Mouse (Mus musculus) kidney, adult 2 months (tissue): ENCODE results near the gene Tmem53.

ENCODE experiments used
- CTCF ChIP-seq: fragments of 200-500 bp; conservative IDR thresholded peaks from 2 replicates; pipeline ENCODE4 v1.5.1; 2011; ENCODE audit warnings: low read depth, mild to moderate bottlenecking, control low read depth, low read length, moderate library complexity, mixed read lengths; ENCODE audit not compliant: insufficient read depth, insufficient read length
- POLR2A ChIP-seq: fragments of 200-500 bp; IDR thresholded peaks from one replicate; pipeline ENCODE4 v1.6.1; 2011; ENCODE audit warnings: low read depth, low read length, control low read depth

DNA sequence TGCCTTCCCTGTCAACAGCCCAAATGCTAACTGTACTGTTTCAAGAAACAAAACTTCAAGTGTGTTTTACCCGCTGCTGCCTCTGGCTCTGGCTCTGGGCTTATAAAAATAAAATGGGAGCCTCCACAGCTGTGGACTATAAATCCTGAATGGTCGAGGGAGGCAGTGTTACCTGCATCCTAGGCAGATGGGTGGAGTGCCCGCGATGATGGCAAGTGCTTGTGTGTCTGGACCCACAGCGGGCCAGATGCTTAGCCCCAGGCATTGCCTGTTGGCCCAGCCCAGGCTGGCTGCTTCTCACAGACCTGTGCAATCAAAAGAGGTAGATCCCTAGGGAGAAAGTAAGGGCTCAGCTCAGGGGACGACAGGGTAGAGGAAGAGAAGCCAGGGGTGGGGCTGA is 65.0 kb downstream of the Tmem53 start:
- no peak for TF ChIP-seq POLR2A
- TF ChIP-seq CTCF = no peak
